Mouse (Mus musculus) megakaryocyte-erythroid progenitor cell, adult 5-6 weeks (primary cell): Measurements from ENCODE around the gene Prkch. TPM values are rescaled to one million over a fixed set of nuclear protein-coding genes. Genes with fewer than 3 reads are reported as not detected.

Experiments
- ATAC-seq: replicated peaks from 2 replicates; pipeline ENCODE4 v1.8.0; 2016; ENCODE audit warnings: mild to moderate bottlenecking, inconsistent platforms; ENCODE audit not compliant: severe bottlenecking, poor library complexity, low FRiP score, low TSS enrichment
- total RNA-seq, 2 experiments: library from RNA; stranded (forward) in 1 of 2; stranded (reverse) in 1 of 2; fragments of 200-1000, 215-1000 nt in 1 of 2; fragments of >200 nt in 1 of 2; fragmentation: Nextera tagmentation in 1 of 2; gene quantifications; 2 replicates each; pipeline ENCODE4 v1.2.3; 2014 to 2017

Gene Prkch
- total RNA-seq, 2 experiments from 2014 or later = 21.7 to 22.9 TPM

- ATAC-seq = no peak
Measured at GRCm38 (mm10) chr12:73810041-73810795, 225.6 kb downstream of the Prkch start.

- ATAC-seq = no peak
Measured at GRCm38 (mm10) chr12:73810903-73811302, 226.3 kb downstream of the Prkch start.

GRCm38 (mm10) chr12:73812198-73812597 is 227.6 kb downstream of the Prkch start:
- no peak for ATAC-seq

GRCm38 (mm10) chr12:73813016-73813900 is 228.7 kb downstream of the Prkch start:
- ATAC-seq = no peak

- no peak for ATAC-seq
Measured at GRCm38 (mm10) chr12:73814056-73814735, 229.6 kb downstream of the Prkch start.

GRCm38 (mm10) chr12:73814897-73815296 is 230.3 kb downstream of the Prkch start:
- no peak for ATAC-seq

- no peak for ATAC-seq
Measured at GRCm38 (mm10) chr12:73815463-73815862, 230.9 kb downstream of the Prkch start.

- ATAC-seq = no peak
Measured at GRCm38 (mm10) chr12:73815892-73816291, 231.3 kb downstream of the Prkch start.

- no peak for ATAC-seq
Measured at GRCm38 (mm10) chr12:73816866-73817265, 232.3 kb downstream of the Prkch start.

GRCm38 (mm10) chr12:73818801-73819200 is 234.2 kb downstream of the Prkch start:
- no peak for ATAC-seq

GRCm38 (mm10) chr12:73821176-73821575 is 236.6 kb downstream of the Prkch start:
- ATAC-seq = no peak

- ATAC-seq = no peak
Measured at GRCm38 (mm10) chr12:73822331-73822730, 237.7 kb downstream of the Prkch start.

GRCm38 (mm10) chr12:73824828-73825227 is 240.2 kb downstream of the Prkch start:
- no peak for ATAC-seq

Other genes starting within 250 kb of the Prkch start
- gene Tmem30b, start 38.4 kb upstream of the Prkch start, total RNA-seq (2014; fragmentation: Nextera tagmentation) = not detected in 2 replicates
- not detected in 2 replicates for gene Tmem30b, start 38.4 kb upstream of the Prkch start, total RNA-seq (2017)